In the genomic region with DNA sequence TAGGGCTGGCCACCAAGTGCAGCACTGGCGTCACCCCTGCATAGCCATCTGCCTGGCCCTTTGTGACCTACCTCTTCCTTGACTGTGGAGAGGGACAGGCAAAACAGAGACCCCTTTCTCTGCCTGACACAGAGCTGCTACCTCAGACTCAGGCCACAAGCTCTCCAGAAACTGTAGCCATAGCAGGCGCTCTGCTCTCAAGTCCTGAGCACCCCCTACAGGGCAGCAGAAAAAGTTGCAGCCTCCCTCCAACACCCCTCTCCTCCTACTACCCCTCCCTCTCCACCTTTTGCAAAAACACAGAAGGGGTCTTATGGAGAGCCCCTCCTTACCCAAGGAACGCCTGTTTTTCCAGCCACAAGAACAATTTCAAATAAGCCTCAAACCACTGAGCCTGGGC, we compare ENCODE assay signal across 8 mouse cellular contexts. TPM values are rescaled to one million over a fixed set of nuclear protein-coding genes. Genes with fewer than 3 reads are reported as not detected.
DNase-seq lines count a peak whose midpoint lies in the region; ATAC-seq and TF ChIP-seq lines count a peak whose summit lies in the region.

A gene (minus strand): TSS at position 26 of the 400 bp plus-strand sequence.

- H3K4me3 ChIP-seq in kidney, adult 2 months (ENCODE audit: insufficient read depth, low read depth, low read length) = no peak within 1 kb of the TSS
- no peak within 1 kb of the TSS for H3K4me3 ChIP-seq in kidney, embryonic 16.5 days (ENCODE audit: low read length)
- no peak within 1 kb of the TSS for H3K4me3 ChIP-seq in ES-Bruce4 (ENCODE audit: low read depth, low read length)
- no peak within 1 kb of the TSS for H3K4me3 ChIP-seq in embryonic facial prominence, embryonic 10.5 days
- no peak within 1 kb of the TSS for H3K4me3 ChIP-seq in intestine, embryonic 15.5 days (replicated peaks)
- H3K4me3 ChIP-seq in midbrain, embryonic 15.5 days = no peak within 1 kb of the TSS

- no peaks in the 10 kb centered on the region for H3K4me1 ChIP-seq in kidney, adult 2 months (ENCODE audit: control insufficient read depth, insufficient read depth, low read length)
- H3K4me1 ChIP-seq in kidney, embryonic 16.5 days (ENCODE audit: insufficient read depth, low read length) = no peaks in the 10 kb centered on the region
- H3K4me1 ChIP-seq in ES-Bruce4 (ENCODE audit: control insufficient read depth, insufficient read depth, low read length) = no peaks in the 10 kb centered on the region
- no peaks in the 10 kb centered on the region for H3K4me1 ChIP-seq in embryonic facial prominence, embryonic 10.5 days
- H3K4me1 ChIP-seq in intestine, embryonic 15.5 days (replicated peaks) = no peaks in the 10 kb centered on the region
- H3K4me1 ChIP-seq in midbrain, embryonic 15.5 days = no peaks in the 10 kb centered on the region

- no peak within 1 kb of the TSS for H3K4me2 ChIP-seq in kidney, embryonic 16.5 days (replicated peaks; ENCODE audit: low read depth, low read length)
- H3K4me2 ChIP-seq in intestine, embryonic 15.5 days (replicated peaks) = no peak within 1 kb of the TSS
- H3K4me2 ChIP-seq in midbrain, embryonic 15.5 days = no peak within 1 kb of the TSS

- no peaks in the 10 kb centered on the region for H3K36me3 ChIP-seq in kidney, adult 2 months (ENCODE audit: control insufficient read depth, insufficient read depth, low read length)
- H3K36me3 ChIP-seq in kidney, embryonic 16.5 days (ENCODE audit: insufficient read depth, low read length) = peaks cover 18% of the 10 kb centered on the region
- no peaks in the 10 kb centered on the region; the same call in 1 of the 2 replicates for H3K36me3 ChIP-seq in ES-Bruce4 (ENCODE audit: control insufficient read depth, insufficient read depth, low read length, poor library complexity, severe bottlenecking)
- peaks cover 70% of the 10 kb centered on the region for H3K36me3 ChIP-seq in embryonic facial prominence, embryonic 10.5 days (replicated peaks)
- peaks cover 14% of the 10 kb centered on the region for H3K36me3 ChIP-seq in intestine, embryonic 15.5 days
- H3K36me3 ChIP-seq in midbrain, embryonic 15.5 days (replicated peaks) = no peaks in the 10 kb centered on the region

- no peak for TF ChIP-seq EP300 in ES-Bruce4 (IDR thresholded peaks at IDR 0.05; ENCODE audit: insufficient read depth, low read depth, low read length)

- no peaks in the 10 kb centered on the region for H3K9me3 ChIP-seq in kidney, embryonic 16.5 days (ENCODE audit: low read length)
- H3K9me3 ChIP-seq in ES-Bruce4 (replicated peaks; ENCODE audit: control insufficient read depth, insufficient read depth, low read length, poor library complexity, severe bottlenecking) = no peaks in the 10 kb centered on the region
- H3K9me3 ChIP-seq in embryonic facial prominence, embryonic 10.5 days = no peaks in the 10 kb centered on the region
- H3K9me3 ChIP-seq in intestine, embryonic 15.5 days = no peaks in the 10 kb centered on the region
- no peaks in the 10 kb centered on the region for H3K9me3 ChIP-seq in midbrain, embryonic 15.5 days

- ATAC-seq in kidney, embryonic 16.5 days (ENCODE audit: low FRiP score, low TSS enrichment) = no peak
- peak; percentile 45 for ATAC-seq in intestine, embryonic 15.5 days
- ATAC-seq in midbrain, embryonic 15.5 days (replicated peaks) = peak; percentile 62; the same call in 1 of the 2 replicates

- no peak for TF ChIP-seq POLR2A in kidney, adult 2 months (IDR thresholded peaks at IDR 0.05; ENCODE audit: low read depth, low read length)
- TF ChIP-seq POLR2A in ES-Bruce4 (IDR thresholded peaks at IDR 0.05; ENCODE audit: insufficient read depth, low read length) = no peak

- DNase-seq in kidney, adult 2 months = no peak
- peak; percentile 49 for DNase-seq in embryonic facial prominence, embryonic 10.5 days (ENCODE audit: low spot score)
- no peak for DNase-seq in frontal cortex, postnatal 14 days (ENCODE audit: low spot score in 2 of 2)
- no peak for DNase-seq in kidney, adult 11 months

- no peaks in the 10 kb centered on the region for H3K27me3 ChIP-seq in kidney, adult 2 months (replicated peaks; ENCODE audit: control insufficient read depth, insufficient read depth, low read length)
- H3K27me3 ChIP-seq in kidney, embryonic 16.5 days (ENCODE audit: insufficient read depth, low read length) = no peaks in the 10 kb centered on the region
- H3K27me3 ChIP-seq in ES-Bruce4 (ENCODE audit: control insufficient read depth, insufficient read depth, low read length, poor library complexity, severe bottlenecking) = no peaks in the 10 kb centered on the region
- no peaks in the 10 kb centered on the region for H3K27me3 ChIP-seq in embryonic facial prominence, embryonic 10.5 days (replicated peaks; ENCODE audit: low read depth, poor library complexity, severe bottlenecking)
- H3K27me3 ChIP-seq in intestine, embryonic 15.5 days (replicated peaks) = no peaks in the 10 kb centered on the region
- H3K27me3 ChIP-seq in midbrain, embryonic 15.5 days (replicated peaks) = no peaks in the 10 kb centered on the region

- H3K9ac ChIP-seq in kidney, embryonic 16.5 days (replicated peaks; ENCODE audit: low read length) = no peak within 1 kb of the TSS
- no peak within 1 kb of the TSS for H3K9ac ChIP-seq in ES-Bruce4 (ENCODE audit: low read depth, poor library complexity, severe bottlenecking)
- no peak within 1 kb of the TSS for H3K9ac ChIP-seq in intestine, embryonic 15.5 days
- no peak within 1 kb of the TSS for H3K9ac ChIP-seq in midbrain, embryonic 15.5 days

- 69% methylated on average over 3 of the region's 3 CpGs for WGBS in kidney, adult 2 months
- 57% methylated on average over 3 of the region's 3 CpGs for WGBS in kidney, embryonic 16.5 days
- 27% methylated on average over 3 of the region's 3 CpGs for WGBS in embryonic facial prominence, embryonic 10.5 days
- 53% methylated on average over 3 of the region's 3 CpGs for WGBS in intestine, embryonic 15.5 days
- 40% methylated on average over 3 of the region's 3 CpGs for WGBS in midbrain, embryonic 15.5 days

- H3K27ac ChIP-seq in kidney, adult 2 months (ENCODE audit: insufficient read depth, low read depth, low read length) = no peak within 1 kb of the TSS
- H3K27ac ChIP-seq in kidney, embryonic 16.5 days (ENCODE audit: low read length) = no peak within 1 kb of the TSS
- no peak within 1 kb of the TSS for H3K27ac ChIP-seq in ES-Bruce4 (ENCODE audit: insufficient read depth, low read length)
- no peak within 1 kb of the TSS for H3K27ac ChIP-seq in embryonic facial prominence, embryonic 10.5 days (replicated peaks)
- H3K27ac ChIP-seq in intestine, embryonic 15.5 days = no peak within 1 kb of the TSS
- no peak within 1 kb of the TSS for H3K27ac ChIP-seq in midbrain, embryonic 15.5 days

- TF ChIP-seq CTCF in kidney, adult 2 months (conservative IDR thresholded peaks at IDR 0.05; ENCODE audit: insufficient read depth, insufficient read length, low read depth, low read length) = peak; percentile 55
- peak; percentile 76 for TF ChIP-seq CTCF in ES-Bruce4 (IDR thresholded peaks at IDR 0.05; ENCODE audit: low read depth, low read length)

RNA-seq across cellular contexts. Expression of the gene that starts here (rescaled TPM):
- polyA plus RNA-seq in kidney, adult 2 months (2012; rRNA removed) = 0.10 and 0.44 TPM in 2 replicates
- polyA plus RNA-seq in kidney, embryonic 16.5 days (2015; fragmentation: Nextera tagmentation; extraction: Ambion mirVana) = 0.17 and 0.40 TPM in 2 replicates
- polyA plus RNA-seq in ES-Bruce4 (2011; ENCODE audit: insufficient read depth, insufficient read length, low read depth, missing spikeins) = 0.99 and 1.3 TPM in 2 replicates
- polyA plus RNA-seq in embryonic facial prominence, embryonic 10.5 days (2016; fragmentation: Nextera tagmentation; extraction: Ambion mirVana) = 0.42 and 0.58 TPM in 2 replicates
- polyA plus RNA-seq in intestine, embryonic 15.5 days (2015; fragmentation: Nextera tagmentation; extraction: Ambion mirVana) = 0.10 and 0.63 TPM in 2 replicates
- not detected in 2 replicates for polyA plus RNA-seq in midbrain, embryonic 15.5 days (2015; fragmentation: Nextera tagmentation; extraction: Ambion mirVana)

Comparison
In these comparisons a context has a peak if more than half of its experiments do, and no peak if none do; other contexts are left out.
1. Peak in DNase-seq in embryonic facial prominence, embryonic 10.5 days; RNA of the gene not detected or under 1 TPM.
2. Peak in ATAC-seq in intestine, embryonic 15.5 days; RNA of the gene not detected or under 1 TPM.
3. Peak in ATAC-seq in midbrain, embryonic 15.5 days; RNA of the gene not detected or under 1 TPM.